Mouse (Mus musculus): ENCODE measurements around the gene Cic. TPM values are rescaled to one million over a fixed set of nuclear protein-coding genes. Genes with fewer than 3 reads are reported as not detected.
"Not testable (repeated sequence)": the region's sequence is repeated elsewhere in the genome, so short reads cannot be mapped to it uniquely, and the experiment has no call there.

The Cic gene
- polyA plus RNA-seq, 1 experiment from 2014 or later = 48.0 TPM

DNA sequence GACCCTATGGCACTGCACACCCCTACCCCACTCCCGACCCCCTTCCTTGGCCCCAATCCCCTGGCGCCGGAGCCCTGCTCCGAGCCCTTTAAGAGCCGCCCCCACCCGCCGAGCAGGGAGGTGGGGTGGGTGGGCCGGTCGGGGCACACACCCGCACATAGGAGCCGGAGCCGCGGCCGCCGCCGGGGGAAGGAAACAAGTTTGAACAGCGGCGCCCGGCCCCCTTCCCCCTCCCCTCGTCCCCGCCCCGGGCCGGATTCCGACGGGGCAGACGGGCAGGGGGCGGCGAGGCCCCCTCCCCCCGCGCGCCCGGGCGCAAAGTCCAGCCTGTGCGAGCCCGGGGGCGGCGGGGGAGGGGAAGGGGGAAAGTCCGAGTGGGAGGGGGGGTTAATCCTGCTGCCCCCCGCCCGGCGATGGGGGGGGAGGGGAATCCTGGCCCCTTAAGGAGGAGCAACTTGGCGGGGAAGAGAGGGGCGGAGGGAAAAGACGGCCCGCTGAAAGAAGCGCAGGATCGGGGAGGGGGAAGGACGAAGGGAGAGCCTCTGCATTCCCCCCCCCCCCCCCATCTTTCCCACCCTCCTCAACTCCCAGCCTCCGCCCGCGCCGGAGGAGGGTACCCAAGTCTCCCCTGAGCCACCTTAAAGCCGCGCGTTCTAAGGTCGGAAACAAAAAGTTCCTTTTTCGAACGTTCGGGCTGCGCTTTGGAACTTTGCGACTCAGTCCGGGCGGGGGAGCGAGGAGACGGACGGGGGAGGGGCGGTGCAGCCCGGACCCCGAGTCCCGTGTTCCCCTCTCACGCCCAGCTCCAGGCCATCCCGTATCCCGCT lies 18.0 kb upstream of the Cic start:
- ATAC-seq = peak; percentile 21
- H3K4me1 ChIP-seq (replicated peaks; ENCODE audit: control insufficient read depth, insufficient read depth, low read length) = peaks cover 46% of the 10 kb centered on the region

DNA sequence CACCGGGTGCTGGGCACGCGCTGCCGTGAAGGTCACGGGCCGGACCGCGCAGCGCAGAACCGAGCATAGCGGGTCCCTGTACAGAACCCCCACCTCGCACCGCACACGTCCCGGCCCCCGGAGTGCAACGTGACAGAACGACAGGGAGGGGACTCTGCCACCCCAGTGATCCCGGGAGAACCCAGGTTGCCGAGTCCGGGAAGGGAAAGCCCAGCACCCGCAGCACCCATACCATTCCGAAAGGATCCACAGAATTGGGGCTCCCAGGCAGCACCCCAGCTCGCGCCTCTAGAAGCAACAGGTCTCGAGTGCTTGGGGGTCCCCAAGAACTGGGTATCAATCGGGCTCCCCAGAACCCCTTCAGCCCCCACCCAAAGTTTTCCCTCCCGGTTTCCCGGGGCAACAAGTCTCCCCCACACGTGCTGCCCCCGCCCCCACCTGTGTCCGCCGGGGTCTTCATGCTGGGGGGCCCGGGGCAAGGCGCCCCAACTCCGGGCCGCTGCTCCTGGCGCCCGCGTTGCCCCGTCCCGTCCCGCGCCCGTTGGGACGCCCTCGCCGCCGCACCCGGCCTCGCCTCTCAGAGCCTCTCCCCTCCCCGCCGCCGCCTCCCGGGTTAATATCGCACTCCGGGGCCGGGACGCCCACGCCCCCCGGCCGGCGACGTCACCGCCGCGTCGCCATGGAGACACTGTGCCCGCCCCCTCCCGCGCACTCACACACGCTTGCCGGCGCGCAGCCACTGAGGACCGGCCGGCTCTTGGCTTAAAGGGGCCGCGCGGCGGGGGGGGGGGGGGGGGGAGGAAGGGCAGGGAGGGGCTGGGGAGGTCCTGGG lies 17.1 kb upstream of the Cic start, which contains the start of gene Erf:
Erf (minus strand) TSS at position 621 of the 832 bp plus-strand sequence.
- Histone ChIP-seq H3K9me3 (ENCODE audit: control insufficient read depth, low read length) (no peaks in the 10 kb centered on the region), H3K4me3 (replicated peaks; ENCODE audit: low read length) (peak within 1 kb of the TSS; percentile 80), H3K27ac (ENCODE audit: low read length) (peak within 1 kb of the TSS; percentile 90), H3K4me1 (replicated peaks; ENCODE audit: control insufficient read depth, insufficient read depth, low read length) (peaks cover 46% of the 10 kb centered on the region), H3K4me2 (ENCODE audit: low read length) (peak within 1 kb of the TSS; percentile 83), H3K36me3 (ENCODE audit: control insufficient read depth, insufficient read depth) (no peaks in the 10 kb centered on the region), H3K27me3 (replicated peaks; ENCODE audit: control insufficient read depth, insufficient read depth, low read length) (no peaks in the 10 kb centered on the region), H3K9ac (replicated peaks; ENCODE audit: low read depth, low read length) (peak within 1 kb of the TSS; percentile 65)
- ATAC-seq = peak; percentile 70
- WGBS = under 1% methylated on average over 69 of the region's 81 CpGs

More for the DNA sequence above, 18.0 kb upstream of the Cic start:
- peak overlapping the region; percentile 83 for H3K4me2 ChIP-seq (ENCODE audit: low read length)
- H3K4me3 ChIP-seq (replicated peaks; ENCODE audit: low read length) = peak overlapping the region; percentile 80
- H3K27ac ChIP-seq (ENCODE audit: low read length) = peak overlapping the region; percentile 90
- H3K27me3 ChIP-seq (replicated peaks; ENCODE audit: control insufficient read depth, insufficient read depth, low read length) = no peaks in the 10 kb centered on the region
- no peaks in the 10 kb centered on the region for H3K9me3 ChIP-seq (ENCODE audit: control insufficient read depth, low read length)
- H3K9ac ChIP-seq (replicated peaks; ENCODE audit: low read depth, low read length) = peak overlapping the region; percentile 65
- H3K36me3 ChIP-seq (ENCODE audit: control insufficient read depth, insufficient read depth) = no peaks in the 10 kb centered on the region
- under 1% methylated on average over 49 of the region's 73 CpGs for WGBS

DNA sequence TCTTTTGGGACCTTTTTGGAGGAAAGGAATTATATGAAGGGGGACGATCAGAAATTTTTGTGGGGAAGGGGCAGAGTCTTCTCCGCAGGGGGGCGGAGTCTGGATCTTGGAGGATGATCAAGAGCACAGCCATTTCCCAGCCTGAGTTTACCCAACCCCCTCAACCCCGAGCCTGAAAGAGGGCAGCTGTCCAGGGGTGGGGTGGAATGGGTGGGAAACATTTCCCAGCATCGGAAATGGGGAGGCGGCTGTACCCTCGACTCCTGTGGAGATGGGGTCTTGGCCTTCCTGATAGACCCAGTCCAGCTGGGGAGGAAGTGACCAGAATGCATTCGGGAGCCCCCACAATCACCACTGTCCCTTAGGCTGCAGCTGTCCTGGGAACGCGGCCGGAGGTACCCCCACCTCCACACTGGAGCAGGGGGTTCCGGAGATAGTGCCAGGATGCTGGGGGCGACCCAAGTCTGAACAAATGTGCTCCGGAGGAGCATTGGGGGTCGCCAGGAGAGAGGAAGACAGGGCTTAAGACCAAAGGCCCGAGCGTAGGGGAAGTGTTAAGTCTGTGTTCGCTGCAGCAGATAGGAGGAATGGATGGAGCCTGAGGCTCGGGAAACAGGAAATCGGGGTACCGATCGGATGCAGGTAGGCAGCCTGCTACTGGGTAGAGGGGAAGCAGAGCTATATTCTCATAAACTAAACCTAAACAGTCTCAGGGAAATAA lies 16.3 kb upstream of the Cic start:
- no peaks in the 10 kb centered on the region for H3K27me3 ChIP-seq (replicated peaks; ENCODE audit: control insufficient read depth, insufficient read depth, low read length)
- ATAC-seq = no peak
- H3K27ac ChIP-seq (ENCODE audit: low read length) = peak overlapping the region; percentile 43
- H3K36me3 ChIP-seq (ENCODE audit: control insufficient read depth, insufficient read depth) = no peaks in the 10 kb centered on the region
- peaks cover 40% of the 10 kb centered on the region for H3K4me1 ChIP-seq (replicated peaks; ENCODE audit: control insufficient read depth, insufficient read depth, low read length)
- H3K9ac ChIP-seq (replicated peaks; ENCODE audit: low read depth, low read length) = peak overlapping the region; percentile 54
- H3K9me3 ChIP-seq (ENCODE audit: control insufficient read depth, low read length) = no peaks in the 10 kb centered on the region
- H3K4me3 ChIP-seq (replicated peaks; ENCODE audit: low read length) = peak overlapping the region; percentile 80
- WGBS = 2% methylated on average over 22 of the region's 22 CpGs
- H3K4me2 ChIP-seq (ENCODE audit: low read length) = peak overlapping the region; percentile 83

DNA sequence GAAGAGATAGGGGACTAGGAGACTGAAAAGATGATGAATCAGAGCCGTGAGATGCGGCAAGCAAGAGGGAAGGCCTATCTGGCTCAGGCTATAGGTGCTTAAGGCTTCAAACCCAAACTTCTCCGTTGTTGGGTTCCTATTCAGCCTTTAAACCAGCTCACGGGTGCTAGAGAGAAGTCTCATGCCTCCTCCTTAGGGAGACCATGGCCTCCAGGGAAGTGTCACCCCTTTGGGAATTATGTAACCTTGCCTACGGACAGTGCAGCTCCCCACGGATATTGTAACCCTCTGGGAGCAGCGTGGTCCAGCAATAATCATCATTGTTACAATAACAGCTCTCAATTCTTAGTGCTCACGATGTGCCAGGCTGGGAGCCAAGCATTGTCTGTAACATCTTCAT lies 15.7 kb upstream of the Cic start:
- H3K27me3 ChIP-seq (replicated peaks; ENCODE audit: control insufficient read depth, insufficient read depth, low read length) = no peaks in the 10 kb centered on the region
- H3K9me3 ChIP-seq (ENCODE audit: control insufficient read depth, low read length) = no peaks in the 10 kb centered on the region
- WGBS = 13% methylated on average over 8 of the region's 8 CpGs
- H3K36me3 ChIP-seq (ENCODE audit: control insufficient read depth, insufficient read depth) = no peaks in the 10 kb centered on the region
- H3K27ac ChIP-seq (ENCODE audit: low read length) = peak overlapping the region; percentile 43
- H3K4me1 ChIP-seq (replicated peaks; ENCODE audit: control insufficient read depth, insufficient read depth, low read length) = peaks cover 34% of the 10 kb centered on the region
- ATAC-seq = no peak
- H3K4me3 ChIP-seq (replicated peaks; ENCODE audit: low read length) = peak overlapping the region; percentile 80
- peak overlapping the region; percentile 83 for H3K4me2 ChIP-seq (ENCODE audit: low read length)
- H3K9ac ChIP-seq (replicated peaks; ENCODE audit: low read depth, low read length) = peak overlapping the region; percentile 54; the same call in 1 of the 2 replicates

DNA sequence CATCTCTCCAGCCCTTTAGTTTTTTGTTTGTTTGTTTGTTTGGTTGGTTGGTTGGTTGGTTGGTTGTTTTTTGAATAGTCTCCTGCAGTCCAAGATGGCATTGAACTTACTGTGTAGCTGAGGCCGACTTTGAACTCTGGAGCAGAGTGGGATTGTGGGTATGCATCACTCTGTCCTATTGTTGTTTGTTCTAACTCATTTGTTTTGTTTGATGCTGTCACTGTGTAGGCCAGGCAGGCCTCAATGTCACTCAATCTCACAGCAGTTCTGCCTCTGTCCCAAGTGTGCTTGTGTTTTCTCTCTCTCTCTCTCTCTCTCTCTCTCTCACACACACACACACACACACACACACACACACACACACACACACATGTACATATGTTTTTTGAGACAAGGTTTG lies 5.6 kb upstream of the Cic start:
- no peaks in the 10 kb centered on the region for H3K27me3 ChIP-seq (replicated peaks; ENCODE audit: control insufficient read depth, insufficient read depth, low read length)
- no peak overlapping the region for H3K4me3 ChIP-seq (replicated peaks; ENCODE audit: low read length)
- no peak overlapping the region for H3K4me2 ChIP-seq (ENCODE audit: low read length)
- H3K4me1 ChIP-seq (replicated peaks; ENCODE audit: control insufficient read depth, insufficient read depth, low read length) = peaks cover 2% of the 10 kb centered on the region
- H3K9ac ChIP-seq (replicated peaks; ENCODE audit: low read depth, low read length) = no peak overlapping the region
- no peaks in the 10 kb centered on the region for H3K9me3 ChIP-seq (ENCODE audit: control insufficient read depth, low read length)
- H3K27ac ChIP-seq (ENCODE audit: low read length) = no peak overlapping the region
- no peak for ATAC-seq
- 71% methylated on average over 1 of the region's 1 CpGs for WGBS
- no peaks in the 10 kb centered on the region for H3K36me3 ChIP-seq (ENCODE audit: control insufficient read depth, insufficient read depth)

DNA sequence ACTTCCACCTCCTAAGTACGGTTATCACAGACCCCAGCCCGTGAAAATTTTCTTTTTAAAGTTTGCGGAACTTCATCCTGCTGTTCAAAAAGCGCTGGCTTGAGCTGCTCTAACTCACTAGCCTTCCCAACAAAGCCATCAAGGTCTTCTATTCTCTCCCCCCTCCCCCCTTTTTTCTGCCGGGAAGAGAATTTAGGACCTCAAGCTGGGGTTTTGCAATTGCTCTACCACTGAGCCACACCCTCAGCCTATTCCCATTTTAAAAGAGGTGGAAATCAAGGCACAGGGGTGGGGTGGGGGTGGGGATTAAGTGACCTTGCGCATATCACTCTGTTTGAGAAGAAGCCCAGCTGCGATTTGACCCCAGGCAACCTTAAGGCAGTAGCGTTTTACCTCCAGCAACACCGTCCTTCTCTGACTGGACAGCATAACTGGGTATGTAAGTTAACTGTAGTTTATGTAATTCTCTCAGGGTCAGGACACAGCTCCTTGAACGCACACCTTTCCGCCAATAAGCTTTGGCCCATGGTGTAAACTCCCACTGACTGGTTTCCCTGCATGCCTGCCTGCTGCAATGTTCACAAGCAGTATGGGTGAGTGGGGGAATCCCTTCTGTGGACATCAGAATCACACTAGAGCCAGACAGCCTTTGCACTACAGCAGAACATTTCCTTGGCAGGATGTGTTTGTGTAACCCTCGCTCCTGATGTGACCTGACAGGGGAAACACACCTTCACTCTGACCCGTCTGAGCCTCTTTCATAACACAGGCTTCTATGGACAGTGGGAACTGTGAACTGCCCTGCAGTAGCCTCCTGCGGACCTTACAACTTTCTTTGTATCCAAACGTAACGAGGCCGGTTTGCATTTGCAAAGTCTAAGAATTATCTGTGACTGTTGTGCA lies 3.3 kb upstream of the Cic start:
- Histone ChIP-seq H3K4me1 (replicated peaks; ENCODE audit: control insufficient read depth, insufficient read depth, low read length) (peaks cover 11% of the 10 kb centered on the region), H3K4me2 (ENCODE audit: low read length) (no peak overlapping the region), H3K9ac (replicated peaks; ENCODE audit: low read depth, low read length) (no peak overlapping the region), H3K27me3 (replicated peaks; ENCODE audit: control insufficient read depth, insufficient read depth, low read length) (no peaks in the 10 kb centered on the region), H3K4me3 (replicated peaks; ENCODE audit: low read length) (no peak overlapping the region), H3K9me3 (ENCODE audit: control insufficient read depth, low read length) (no peaks in the 10 kb centered on the region), H3K36me3 (ENCODE audit: control insufficient read depth, insufficient read depth) (no peaks in the 10 kb centered on the region), H3K27ac (ENCODE audit: low read length) (no peak overlapping the region)
- WGBS = 22% methylated on average over 17 of the region's 17 CpGs
- ATAC-seq = no peak

DNA sequence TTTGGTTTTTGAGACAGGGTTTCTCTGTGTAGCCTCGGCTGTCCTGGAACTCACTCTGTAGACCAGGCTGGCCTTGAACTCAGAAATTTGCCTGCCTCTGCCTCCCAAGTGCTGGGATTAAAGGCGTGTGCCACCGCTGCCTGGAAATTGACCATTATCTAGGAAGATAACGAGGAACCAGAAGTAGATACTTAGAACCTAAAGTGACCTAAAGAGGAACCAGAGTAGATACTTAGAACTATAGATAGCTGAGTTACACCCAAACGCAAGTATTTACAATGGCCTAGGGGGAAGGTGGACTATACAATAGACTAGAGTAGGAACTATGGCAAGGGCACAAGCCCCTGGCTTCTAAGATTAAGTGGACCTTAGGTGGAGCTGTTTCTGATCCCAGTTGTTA lies 1.8 kb upstream of the Cic start:
- H3K27ac ChIP-seq (ENCODE audit: low read length); H3K4me2 ChIP-seq (ENCODE audit: low read length); H3K36me3 ChIP-seq (ENCODE audit: control insufficient read depth, insufficient read depth); H3K9ac ChIP-seq (replicated peaks; ENCODE audit: low read depth, low read length); H3K4me3 ChIP-seq (replicated peaks; ENCODE audit: low read length); ATAC-seq; H3K27me3 ChIP-seq (replicated peaks; ENCODE audit: control insufficient read depth, insufficient read depth, low read length); H3K9me3 ChIP-seq (ENCODE audit: control insufficient read depth, low read length): not testable (repeated sequence)
- WGBS = 88% methylated on average over 5 of the region's 5 CpGs
- peaks cover 20% of the 10 kb centered on the region for H3K4me1 ChIP-seq (replicated peaks; ENCODE audit: control insufficient read depth, insufficient read depth, low read length)

DNA sequence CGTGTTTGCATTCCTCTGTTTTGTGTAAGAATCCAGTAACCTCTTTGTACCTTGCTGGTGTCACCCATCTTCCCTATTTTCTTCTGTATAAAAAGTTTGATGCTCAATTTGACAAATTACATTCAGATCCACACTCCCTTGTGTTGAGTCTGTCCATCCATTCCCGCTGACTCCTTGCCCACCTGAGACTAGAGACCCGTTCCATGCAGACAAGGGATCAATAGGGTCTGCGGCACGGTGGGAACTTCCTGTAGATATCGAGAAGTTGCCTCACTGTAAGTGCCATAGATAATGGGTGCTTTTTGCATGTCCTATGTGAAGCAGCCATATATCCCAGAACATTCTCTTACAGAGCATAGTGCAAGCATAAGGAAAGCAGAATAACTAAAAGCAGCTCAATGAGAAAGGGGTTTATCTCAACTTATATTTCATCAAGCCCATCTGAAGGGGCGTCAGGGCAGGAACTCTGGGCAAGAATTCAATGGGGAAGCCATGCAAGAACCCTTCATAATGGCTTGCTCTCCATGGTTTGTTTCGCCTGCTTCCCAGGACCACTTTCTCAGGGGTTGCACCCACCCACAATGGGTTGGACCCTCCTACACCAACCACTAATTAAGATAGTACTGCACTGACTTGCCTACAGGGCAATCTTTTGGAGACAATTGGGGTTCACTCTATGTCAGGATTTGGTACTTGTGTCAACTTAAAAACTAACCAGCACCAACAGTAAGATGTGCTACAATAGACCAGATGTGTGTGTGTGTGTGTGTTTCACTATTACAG lies 1.1 kb upstream of the Cic start:
- H3K4me2 ChIP-seq (ENCODE audit: low read length) = no peak overlapping the region
- H3K4me1 ChIP-seq (replicated peaks; ENCODE audit: control insufficient read depth, insufficient read depth, low read length) = peaks cover 20% of the 10 kb centered on the region
- WGBS = 91% methylated on average over 8 of the region's 8 CpGs
- ATAC-seq = no peak
- no peak overlapping the region for H3K4me3 ChIP-seq (replicated peaks; ENCODE audit: low read length)
- H3K27me3 ChIP-seq (replicated peaks; ENCODE audit: control insufficient read depth, insufficient read depth, low read length) = no peaks in the 10 kb centered on the region
- H3K36me3 ChIP-seq (ENCODE audit: control insufficient read depth, insufficient read depth) = no peaks in the 10 kb centered on the region
- H3K27ac ChIP-seq (ENCODE audit: low read length) = no peak overlapping the region
- no peak overlapping the region for H3K9ac ChIP-seq (replicated peaks; ENCODE audit: low read depth, low read length)
- H3K9me3 ChIP-seq (ENCODE audit: control insufficient read depth, low read length) = no peaks in the 10 kb centered on the region
